Mouse (Mus musculus): ENCODE data around the gene Tgm7.

Gene Tgm7

DNA sequence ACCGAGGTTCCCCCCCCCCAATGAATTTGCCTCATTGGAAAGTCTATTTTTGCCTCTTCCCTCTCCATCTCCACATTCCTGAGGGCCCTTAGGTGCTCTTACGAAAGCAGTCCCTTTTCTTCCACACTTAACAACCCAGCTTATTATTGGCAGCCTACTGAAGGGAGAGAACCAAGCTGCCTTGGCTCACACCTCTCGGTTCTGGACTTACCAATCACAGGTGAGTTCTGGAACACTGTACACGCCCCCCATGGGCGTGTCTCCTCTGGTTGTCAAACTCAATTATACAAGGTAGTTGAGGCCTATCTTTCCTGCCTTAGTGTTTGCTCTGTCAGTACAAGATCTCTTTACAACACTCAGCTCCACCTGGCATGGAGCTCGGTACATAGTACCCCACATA, 37.7 kb downstream of the Tgm7 start:
- DNase-seq (ENCODE audit: low read depth), result peak; percentile 43

DNA sequence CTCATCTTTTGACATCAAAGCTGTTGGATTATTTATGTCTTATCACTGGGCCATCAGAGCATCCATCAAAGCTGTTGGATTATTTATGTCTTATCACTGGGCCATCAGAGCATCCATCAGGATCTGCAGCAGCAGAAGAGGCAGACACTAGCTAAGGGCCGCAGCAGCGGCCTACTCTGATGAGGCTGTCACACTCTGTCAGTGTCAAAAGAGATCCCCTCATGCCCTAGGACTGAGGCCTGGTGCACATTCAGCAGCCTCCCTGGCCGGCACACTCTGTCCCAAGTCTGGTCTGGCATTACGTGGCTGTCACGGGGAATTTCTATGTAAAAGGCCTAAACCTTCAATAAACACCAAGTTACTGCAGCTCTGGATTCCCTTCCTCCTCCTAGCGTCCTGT, 40.1 kb downstream of the Tgm7 start:
- DNase-seq (ENCODE audit: low read depth), result no peak

DNA sequence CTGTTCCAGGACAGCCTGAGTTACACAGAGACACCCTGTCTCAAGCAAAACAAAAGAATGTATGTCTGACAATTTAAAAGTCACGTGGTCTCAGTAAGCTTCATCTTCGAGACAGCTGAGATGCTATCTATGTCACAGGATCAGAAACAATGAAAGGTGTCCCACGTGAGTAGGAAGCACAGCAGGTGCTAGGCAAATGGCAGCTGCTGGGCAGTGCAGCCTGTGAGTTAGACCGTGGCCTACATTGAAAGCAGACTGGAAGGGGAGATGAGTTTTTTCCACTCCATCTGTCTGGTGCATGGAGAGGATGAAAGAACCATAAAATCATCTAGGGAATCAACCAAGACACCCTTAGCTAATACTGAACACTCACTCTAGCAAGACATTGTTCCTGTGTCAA, 42.5 kb downstream of the Tgm7 start:
- DNase-seq (ENCODE audit: low read depth), result no peak

DNA sequence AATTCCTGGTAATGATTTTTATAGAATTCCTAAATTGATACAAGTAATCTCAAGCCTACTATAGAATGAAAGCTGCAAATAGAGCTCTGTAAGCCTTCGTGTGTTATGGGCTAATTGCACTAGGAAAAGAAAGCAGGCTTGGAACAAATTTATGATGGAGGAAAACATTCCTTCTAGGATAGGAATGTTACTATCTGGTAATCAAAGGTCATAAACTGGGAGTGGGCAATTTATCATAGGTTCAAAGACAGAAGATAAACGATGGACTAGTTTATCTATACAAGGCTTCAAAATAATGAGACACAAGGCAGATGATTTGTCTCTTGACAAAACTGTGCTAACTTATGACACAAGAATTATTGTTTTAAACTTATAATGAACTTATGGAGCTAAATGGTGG, 48.3 kb downstream of the Tgm7 start:
- DNase-seq (ENCODE audit: low read depth), result no peak

DNA sequence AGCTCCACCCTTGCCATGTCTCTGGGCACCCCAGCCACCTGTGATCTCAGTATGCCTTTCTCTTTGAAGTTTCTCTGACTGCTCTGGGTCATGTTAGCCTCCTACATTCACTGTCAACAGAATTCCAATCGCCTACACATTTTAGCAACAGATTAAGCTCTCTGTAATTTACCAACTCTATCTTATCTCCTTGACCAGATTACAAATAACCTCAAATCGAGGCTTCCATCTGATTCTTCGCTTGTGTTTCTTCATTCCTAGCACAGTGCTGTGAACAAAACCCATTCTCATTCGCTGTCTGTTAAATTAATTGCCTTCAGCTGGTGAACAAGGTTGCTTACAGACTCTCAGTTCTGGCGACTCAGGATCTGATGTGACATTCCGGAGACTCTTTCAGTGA, 51.6 kb downstream of the Tgm7 start:
- DNase-seq (ENCODE audit: low read depth), result no peak

DNA sequence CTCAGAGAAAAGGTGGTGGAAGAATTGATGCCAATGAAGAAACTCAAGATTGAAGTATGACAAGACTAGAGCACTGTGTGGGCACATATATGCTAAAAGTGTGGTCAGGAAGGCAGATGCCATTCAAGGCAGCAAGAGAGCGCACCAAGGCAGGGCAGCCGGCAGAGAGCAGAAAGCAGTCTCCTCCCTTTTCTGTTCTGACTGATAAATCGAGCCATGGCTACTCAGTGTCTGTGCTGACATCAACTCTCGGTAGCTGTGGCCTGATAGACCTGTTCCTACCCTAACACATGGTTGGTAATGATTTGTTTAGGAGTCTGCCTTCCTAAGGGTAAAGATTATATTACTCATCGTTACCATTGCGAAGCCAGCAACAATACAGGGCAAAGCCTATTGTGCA, 53.7 kb downstream of the Tgm7 start:
- no peak for DNase-seq (ENCODE audit: low read depth)

DNA sequence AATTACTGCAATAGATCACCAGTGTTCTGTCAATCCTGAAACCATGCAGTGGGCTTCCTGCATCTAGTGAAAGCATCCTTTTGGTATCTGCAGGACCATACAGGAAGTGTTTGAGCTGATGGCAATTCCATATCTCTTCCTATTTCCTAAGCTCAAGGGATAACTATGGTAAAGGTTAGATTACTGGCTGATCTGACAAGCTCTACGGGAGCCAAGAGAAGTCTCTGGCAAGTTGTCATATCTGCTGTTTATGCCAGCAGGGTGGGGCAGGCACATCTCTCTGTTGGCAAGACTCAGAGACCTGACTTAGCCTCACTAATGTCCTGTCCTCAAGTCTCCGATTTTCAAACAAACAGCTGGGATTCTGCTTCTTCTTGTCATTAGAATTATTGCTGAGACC, 55.5 kb downstream of the Tgm7 start:
- no peak for DNase-seq (ENCODE audit: low read depth)

DNA sequence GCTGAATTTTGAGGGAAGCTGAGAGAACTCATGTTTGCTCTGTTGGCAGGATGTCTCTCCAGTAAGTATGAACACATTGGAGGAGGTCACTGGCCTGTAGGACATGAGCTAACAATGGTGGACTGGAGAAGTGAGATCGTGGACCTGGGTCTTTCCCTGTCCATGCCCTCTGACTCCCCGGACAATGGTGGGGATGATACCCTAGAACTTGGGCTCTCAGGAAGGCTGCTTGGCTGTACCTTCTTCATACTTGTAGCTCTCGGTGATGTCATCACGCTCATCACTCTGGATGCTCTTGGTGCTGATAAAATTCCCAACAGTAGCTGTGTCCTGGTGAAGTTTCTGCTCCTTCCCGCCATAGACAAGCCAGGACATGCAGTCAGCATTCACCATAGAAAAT, 57.4 kb downstream of the Tgm7 start:
- no peak for DNase-seq (ENCODE audit: low read depth)

DNA sequence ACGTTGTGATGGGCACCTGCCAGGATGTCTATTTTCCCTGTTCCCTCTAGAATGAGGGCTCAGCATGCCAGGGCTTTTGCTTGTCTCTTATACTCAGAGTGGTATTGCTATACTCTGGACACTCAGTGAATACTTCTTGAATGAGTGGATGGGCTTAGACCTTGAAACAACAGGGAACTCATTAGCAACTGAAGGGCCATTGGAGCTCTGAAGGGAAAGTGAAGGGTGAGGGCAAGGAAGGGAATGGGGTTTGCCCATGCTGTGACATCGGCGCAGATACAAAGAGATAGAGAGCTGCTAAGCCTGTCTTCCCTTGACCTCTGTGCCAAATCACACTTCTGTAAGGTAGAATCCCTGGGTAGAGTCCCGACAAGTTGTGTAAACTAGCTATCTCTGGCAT, 63.9 kb downstream of the Tgm7 start:
- DNase-seq (ENCODE audit: low read depth), result no peak

All from c-Kit-positive CD71-positive TER-119-negative erythroid progenitor cells, embryonic 14.5 days (primary cell).